Mouse (Mus musculus) cerebellum, postnatal 25 days (tissue): Measurements from ENCODE around the gene Tex2.

Source experiments
- DNase-seq, 2 experiments: peaks; one replicate each; pipeline ENCODE4 v3.0.0; 2021; ENCODE audit warnings: mixed read lengths in 2 of 2

The Tex2 gene

GRCm38 (mm10) chr11:106617821-106618580, 4.8 kb upstream of the Tex2 start:
- no peak for DNase-seq

- no peak for DNase-seq
Measured at GRCm38 (mm10) chr11:106615561-106615960, 2.3 kb upstream of the Tex2 start.

DNA sequence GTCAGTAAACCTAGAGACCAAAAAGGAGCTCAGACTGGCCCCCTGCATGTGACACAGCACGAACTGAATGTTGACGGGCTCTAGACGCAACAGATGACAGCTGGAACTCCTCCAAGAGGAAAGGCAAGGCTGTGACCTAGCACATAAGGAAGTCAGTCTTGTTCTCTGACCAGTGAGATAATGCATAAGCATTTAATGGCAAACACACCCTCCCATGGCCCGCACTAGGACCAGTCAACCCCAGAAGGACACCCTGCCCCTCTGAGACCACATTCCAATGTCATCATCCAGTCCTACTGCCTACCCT, 1.1 kb upstream of the Tex2 start:
- no peak for DNase-seq

- DNase-seq = no peak
Measured at GRCm38 (mm10) chr11:106613638-106614338, 565 bp upstream of the Tex2 start.

GRCm38 (mm10) chr11:106612209-106612960, 838 bp downstream of the Tex2 start:
- DNase-seq = peak; percentile 67 to 72

DNA sequence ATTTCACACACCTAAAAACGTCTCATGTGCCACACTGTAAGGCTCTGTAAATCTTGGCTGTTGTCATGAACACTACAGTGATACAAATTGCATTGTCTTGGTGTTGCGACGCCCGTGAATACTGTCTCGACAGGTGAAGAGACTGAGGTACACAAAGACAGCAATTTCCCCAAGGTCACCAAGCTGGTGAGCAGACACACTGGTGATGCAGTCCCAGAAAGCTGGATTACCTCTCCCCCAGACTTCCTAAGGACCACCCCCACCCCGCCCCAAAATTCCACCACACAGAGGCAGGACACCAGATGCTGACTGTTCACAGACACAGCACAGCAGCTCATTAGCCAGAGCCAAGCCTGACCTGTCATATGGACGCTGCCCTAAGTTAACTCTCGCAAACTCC, 3.5 kb downstream of the Tex2 start:
- DNase-seq = no peak

DNA sequence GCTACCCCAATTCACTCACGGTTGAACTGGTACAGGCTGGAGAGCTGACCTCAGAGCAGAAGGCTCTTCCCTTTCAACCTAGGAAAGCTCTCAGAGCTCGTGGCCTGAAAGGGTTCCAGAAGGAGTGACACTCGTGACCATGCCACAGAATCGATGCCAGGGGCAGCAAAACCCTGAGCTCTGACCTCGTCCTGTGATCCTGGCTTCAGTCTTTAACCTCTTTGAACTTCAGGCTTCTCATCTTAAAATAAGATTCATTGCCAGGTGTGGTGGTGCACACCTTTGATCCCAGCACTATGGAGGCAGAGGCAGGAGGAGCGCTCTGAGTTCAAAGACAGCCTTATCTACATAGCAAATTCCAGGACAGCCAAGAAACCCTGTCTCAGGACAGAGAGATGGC, 5.9 kb downstream of the Tex2 start:
- no peak for DNase-seq

DNA sequence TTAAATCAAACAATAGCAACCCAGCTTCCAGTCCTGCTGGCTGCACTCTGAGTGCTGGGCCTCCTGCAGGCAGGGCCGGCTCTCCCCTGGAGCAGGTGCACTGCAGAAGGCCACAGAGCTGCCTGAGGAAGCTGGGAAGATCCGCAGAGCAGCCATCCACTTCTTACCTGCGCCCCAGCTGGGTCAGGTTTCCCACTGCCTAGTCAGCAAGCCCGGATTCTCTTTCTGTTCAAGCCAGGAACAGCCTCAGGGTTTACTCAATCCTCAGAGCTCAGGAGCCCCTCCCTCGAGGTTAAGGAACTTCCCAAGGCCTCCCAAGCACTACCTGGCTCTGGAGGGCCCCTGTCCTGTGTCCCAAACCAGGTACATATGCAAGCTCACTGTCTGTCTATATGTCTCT, 7.2 kb downstream of the Tex2 start:
- DNase-seq = peak in 1 of 2 experiments; percentile 39

GRCm38 (mm10) chr11:106603230-106603629, 10.0 kb downstream of the Tex2 start:
- no peak for DNase-seq

GRCm38 (mm10) chr11:106600124-106600523, 13.1 kb downstream of the Tex2 start:
- peak in 1 of 2 experiments; percentile 43 for DNase-seq

DNA sequence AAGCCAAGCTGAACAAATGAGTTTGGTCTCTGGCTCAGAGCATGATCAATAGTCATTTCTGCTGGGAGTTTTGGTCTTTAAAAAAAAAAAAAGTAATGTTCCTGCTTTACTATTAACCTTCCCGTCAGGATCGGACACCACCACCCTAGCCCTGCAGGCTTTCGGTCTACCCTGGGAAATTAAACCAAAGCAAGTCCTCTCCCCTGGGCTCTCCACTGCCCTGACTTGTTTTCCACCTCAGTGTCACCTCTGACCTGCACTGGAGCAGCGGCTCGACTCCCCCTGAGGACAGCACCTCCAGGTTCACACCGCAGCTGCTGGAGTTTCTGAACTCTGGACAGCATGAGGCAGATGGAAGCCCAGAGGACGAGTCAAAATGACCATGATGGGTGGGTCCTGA, 13.9 kb downstream of the Tex2 start:
- DNase-seq = no peak

GRCm38 (mm10) chr11:106598339-106598738, 14.9 kb downstream of the Tex2 start:
- DNase-seq = no peak

- no peak for DNase-seq
Measured at GRCm38 (mm10) chr11:106597737-106598330, 15.4 kb downstream of the Tex2 start.

GRCm38 (mm10) chr11:106591183-106591582, 22.0 kb downstream of the Tex2 start:
- DNase-seq = peak in 1 of 2 experiments; percentile 57

DNA sequence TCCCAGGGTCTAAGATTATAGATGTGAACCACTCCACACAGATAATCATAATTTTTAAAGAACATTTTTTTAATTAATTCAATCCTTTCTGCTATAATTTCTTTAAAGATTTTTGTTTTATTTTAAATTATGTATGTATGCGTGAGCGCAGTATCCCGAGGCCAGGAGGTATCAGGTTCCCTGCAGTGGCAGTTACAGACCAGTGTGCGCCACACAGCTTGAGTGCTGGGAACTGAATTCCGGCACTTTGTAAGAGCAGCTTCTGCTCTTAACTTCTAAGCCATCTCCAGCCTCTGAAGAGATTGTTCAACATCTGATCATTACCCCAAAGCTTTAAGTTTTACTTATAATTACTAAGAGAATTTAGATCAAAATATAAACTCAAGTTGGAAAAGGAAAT, 23.1 kb downstream of the Tex2 start:
- no peak for DNase-seq

- DNase-seq = no peak
Measured at GRCm38 (mm10) chr11:106588781-106589180, 24.4 kb downstream of the Tex2 start.

DNA sequence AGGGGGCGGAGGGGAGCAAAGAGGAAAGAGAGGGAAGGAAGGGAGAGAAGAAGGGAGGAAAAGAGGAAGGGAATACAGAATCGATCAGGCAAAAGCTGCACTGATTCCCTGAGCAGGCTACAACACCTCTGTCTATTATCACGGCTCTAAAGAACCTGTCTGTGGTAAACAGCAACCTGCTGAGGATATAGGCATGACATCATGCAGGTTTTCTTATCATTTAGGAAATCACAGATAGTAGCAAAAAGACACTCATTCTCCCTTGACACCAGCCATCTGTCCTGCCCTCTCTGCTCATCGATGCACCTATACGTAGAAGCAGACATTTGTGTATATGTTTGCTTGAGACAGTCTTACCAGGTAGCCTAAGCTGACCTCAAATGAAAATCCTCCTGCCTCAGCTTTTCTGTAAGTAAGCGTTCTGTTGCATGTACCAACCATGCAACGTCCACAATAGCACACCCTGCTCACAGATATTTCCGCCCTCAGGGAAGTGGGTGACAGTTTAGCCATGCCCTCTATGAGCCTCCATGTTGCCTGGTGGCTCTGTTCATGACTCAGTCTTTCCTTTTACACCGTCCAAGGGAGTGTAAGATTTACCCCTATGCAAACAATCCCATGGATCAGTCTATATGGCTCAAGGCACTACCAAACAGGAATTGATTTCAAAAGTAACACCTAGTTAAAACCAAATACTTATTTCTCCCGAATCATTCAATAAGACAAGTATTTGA, 25.3 kb downstream of the Tex2 start:
- no peak for DNase-seq

- DNase-seq = no peak
Measured at GRCm38 (mm10) chr11:106583801-106584200, 29.4 kb downstream of the Tex2 start.

- DNase-seq = no peak
Measured at GRCm38 (mm10) chr11:106581357-106581756, 31.9 kb downstream of the Tex2 start.

DNA sequence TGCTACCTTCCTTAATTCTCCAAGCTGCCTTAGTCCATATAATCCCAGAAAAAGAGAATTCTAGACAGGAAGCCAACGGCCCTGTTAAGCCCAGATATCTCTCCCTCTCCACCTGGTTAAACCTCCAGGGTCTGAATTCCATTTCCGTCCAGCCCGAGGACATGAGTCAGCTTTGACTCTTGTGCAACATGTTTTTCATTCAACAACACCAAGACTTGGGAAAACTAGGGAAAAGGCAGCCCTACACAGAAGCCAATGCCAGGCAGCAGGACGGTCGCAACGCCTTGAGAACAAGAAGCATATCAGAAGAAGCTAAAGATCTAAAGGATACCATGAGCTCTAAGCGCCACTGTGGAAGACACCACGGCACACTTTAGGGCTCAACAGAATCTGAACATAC, 32.8 kb downstream of the Tex2 start:
- DNase-seq = no peak

GRCm38 (mm10) chr11:106579957-106580356, 33.3 kb downstream of the Tex2 start:
- DNase-seq = no peak

- DNase-seq = no peak
Measured at GRCm38 (mm10) chr11:106579146-106579545, 34.1 kb downstream of the Tex2 start.
